Mouse (Mus musculus): Measurements from ENCODE around the gene Sv2a. TPM values are rescaled to one million over a fixed set of nuclear protein-coding genes. Genes with fewer than 3 reads are reported as not detected.
A peak's percentile ranks its signal among the peaks of the same experiment; 100 is the strongest.
"Not testable (repeated sequence)": the region's sequence is repeated elsewhere in the genome, so short reads cannot be mapped to it uniquely, and the experiment has no call there.

Gene Sv2a
- total and polyA plus RNA-seq, 2 experiments from 2014 or later: 136 to 151 TPM

GRCm38 (mm10) chr3:96168466-96169158 lies 12.3 kb upstream of the Sv2a start:
- H3K4me3 ChIP-seq (ENCODE audit: low read length): no peak overlapping the region
- no peak overlapping the region for H3K9ac ChIP-seq (replicated peaks; ENCODE audit: low read length)
- H3K27ac ChIP-seq: 0 out of 2 replicates have a peak overlapping the region, but pooled peaks have one; percentile 11
- ATAC-seq (no peak), DNase-seq (ENCODE audit: low spot score) (no peak)
- no peaks in the 10 kb centered on the region for H3K27me3 ChIP-seq (ENCODE audit: insufficient read depth, low read length)
- WGBS: 60% methylated on average over 12 of the region's 12 CpGs
- no peaks in the 10 kb centered on the region for H3K9me3 ChIP-seq (ENCODE audit: low read length)
- H3K4me1 ChIP-seq (ENCODE audit: insufficient read depth, low read length): peaks cover 11% of the 10 kb centered on the region
- peaks cover 4% of the 10 kb centered on the region; the same call in 1 of the 2 replicates for H3K36me3 ChIP-seq (ENCODE audit: insufficient read depth, low read length)
- H3K4me2 ChIP-seq (ENCODE audit: low read depth, low read length): no peak overlapping the region
- TF ChIP-seq CTCF (IDR thresholded peaks at IDR 0.05; ENCODE audit: low read depth): no peak

- H3K4me2 ChIP-seq (ENCODE audit: low read depth, low read length): no peak overlapping the region
- peaks cover 11% of the 10 kb centered on the region for H3K4me1 ChIP-seq (ENCODE audit: insufficient read depth, low read length)
- no peak overlapping the region for H3K4me3 ChIP-seq (ENCODE audit: low read length)
- H3K27ac ChIP-seq: 0 out of 2 replicates have a peak overlapping the region, but pooled peaks have one; percentile 99
- DNase-seq (ENCODE audit: low spot score): no peak
- H3K9ac ChIP-seq (replicated peaks; ENCODE audit: low read length): no peak overlapping the region
- H3K36me3 ChIP-seq (ENCODE audit: insufficient read depth, low read length): peaks cover 12% of the 10 kb centered on the region; the same call in 1 of the 2 replicates
- 92% methylated on average over 4 of the region's 4 CpGs for WGBS
- H3K27me3 ChIP-seq (ENCODE audit: insufficient read depth, low read length): no peaks in the 10 kb centered on the region
- TF ChIP-seq CTCF (IDR thresholded peaks at IDR 0.05; ENCODE audit: low read depth): no peak
- no peak for ATAC-seq
- H3K9me3 ChIP-seq (ENCODE audit: low read length): no peaks in the 10 kb centered on the region
These were observed 10.7 kb upstream of the Sv2a start for GRCm38 (mm10) chr3:96170276-96170675.

- peaks cover 17% of the 10 kb centered on the region for H3K36me3 ChIP-seq (ENCODE audit: insufficient read depth, low read length)
- H3K4me3 ChIP-seq (ENCODE audit: low read length): peak overlapping the region; percentile 95
- ATAC-seq (no peak), DNase-seq (ENCODE audit: low spot score) (no peak)
- H3K4me2 ChIP-seq (ENCODE audit: low read depth, low read length): peak overlapping the region; percentile 98
- H3K27me3 ChIP-seq (ENCODE audit: insufficient read depth, low read length): no peaks in the 10 kb centered on the region
- H3K27ac ChIP-seq: peak overlapping the region; percentile 99
- TF ChIP-seq CTCF (IDR thresholded peaks at IDR 0.05; ENCODE audit: low read depth): no peak
- no peaks in the 10 kb centered on the region for H3K9me3 ChIP-seq (ENCODE audit: low read length)
- H3K9ac ChIP-seq (replicated peaks; ENCODE audit: low read length): peak overlapping the region; percentile 89
- H3K4me1 ChIP-seq (ENCODE audit: insufficient read depth, low read length): peaks cover 11% of the 10 kb centered on the region
- WGBS: 74% methylated on average over 10 of the region's 10 CpGs
These were observed 9.9 kb upstream of the Sv2a start for GRCm38 (mm10) chr3:96170976-96171545.

- no peaks in the 10 kb centered on the region for H3K27me3 ChIP-seq (ENCODE audit: insufficient read depth, low read length)
- H3K4me3 ChIP-seq (ENCODE audit: low read length): peak overlapping the region; percentile 95
- H3K4me1 ChIP-seq (ENCODE audit: insufficient read depth, low read length): peaks cover 11% of the 10 kb centered on the region
- peak overlapping the region; percentile 98 for H3K4me2 ChIP-seq (ENCODE audit: low read depth, low read length)
- no peak for TF ChIP-seq CTCF (IDR thresholded peaks at IDR 0.05; ENCODE audit: low read depth)
- peak overlapping the region; percentile 99 for H3K27ac ChIP-seq
- peak overlapping the region; percentile 89 for H3K9ac ChIP-seq (replicated peaks; ENCODE audit: low read length)
- no peaks in the 10 kb centered on the region for H3K9me3 ChIP-seq (ENCODE audit: low read length)
- DNase-seq (ENCODE audit: low spot score): no peak
- H3K36me3 ChIP-seq (ENCODE audit: insufficient read depth, low read length): peaks cover 22% of the 10 kb centered on the region
- ATAC-seq: peak; percentile 10; the same call in 1 of the 2 replicates
- 21% methylated on average over 18 of the region's 18 CpGs for WGBS
These were observed 9.3 kb upstream of the Sv2a start for GRCm38 (mm10) chr3:96171583-96172196.

GRCm38 (mm10) chr3:96172197-96173178 lies 8.5 kb upstream of the Sv2a start, which contains the start of gene Sf3b4:
Gene Sf3b4, plus strand, starts transcription at chr3:96172332.
- no peaks in the 10 kb centered on the region for H3K9me3 ChIP-seq (ENCODE audit: low read length)
- TF ChIP-seq CTCF (IDR thresholded peaks at IDR 0.05; ENCODE audit: low read depth): no peak
- peaks cover 26% of the 10 kb centered on the region for H3K36me3 ChIP-seq (ENCODE audit: insufficient read depth, low read length)
- no peaks in the 10 kb centered on the region for H3K27me3 ChIP-seq (ENCODE audit: insufficient read depth, low read length)
- peaks cover 11% of the 10 kb centered on the region for H3K4me1 ChIP-seq (ENCODE audit: insufficient read depth, low read length)
- under 1% methylated on average over 54 of the region's 58 CpGs for WGBS
- peak within 1 kb of the TSS; percentile 99 for H3K27ac ChIP-seq
- peak within 1 kb of the TSS; percentile 89 for H3K9ac ChIP-seq (replicated peaks; ENCODE audit: low read length)
- DNase-seq (ENCODE audit: low spot score) (peak; percentile 95), ATAC-seq (peak; percentile 97)
- H3K4me2 ChIP-seq (ENCODE audit: low read depth, low read length): peak within 1 kb of the TSS; percentile 98
- peak within 1 kb of the TSS; percentile 95 for H3K4me3 ChIP-seq (ENCODE audit: low read length)

- peak overlapping the region; percentile 99; the same call in 1 of the 2 replicates for H3K27ac ChIP-seq
- 37% methylated on average over 7 of the region's 7 CpGs for WGBS
- peak overlapping the region; percentile 95 for H3K4me3 ChIP-seq (ENCODE audit: low read length)
- H3K4me1 ChIP-seq (ENCODE audit: insufficient read depth, low read length): peaks cover 11% of the 10 kb centered on the region
- H3K9me3 ChIP-seq (ENCODE audit: low read length): no peaks in the 10 kb centered on the region
- TF ChIP-seq CTCF (IDR thresholded peaks at IDR 0.05; ENCODE audit: low read depth): no peak
- H3K36me3 ChIP-seq (ENCODE audit: insufficient read depth, low read length): peaks cover 30% of the 10 kb centered on the region
- H3K9ac ChIP-seq (replicated peaks; ENCODE audit: low read length): peak overlapping the region; percentile 89
- H3K4me2 ChIP-seq (ENCODE audit: low read depth, low read length): peak overlapping the region; percentile 98
- no peaks in the 10 kb centered on the region for H3K27me3 ChIP-seq (ENCODE audit: insufficient read depth, low read length)
- ATAC-seq (no peak), DNase-seq (ENCODE audit: low spot score) (no peak)
These were observed 7.8 kb upstream of the Sv2a start for GRCm38 (mm10) chr3:96173185-96173584.

GRCm38 (mm10) chr3:96174042-96174441 lies 6.9 kb upstream of the Sv2a start:
- Histone ChIP-seq H3K4me1 (ENCODE audit: insufficient read depth, low read length) (peaks cover 11% of the 10 kb centered on the region), H3K36me3 (ENCODE audit: insufficient read depth, low read length) (peaks cover 32% of the 10 kb centered on the region)
- DNase-seq (ENCODE audit: low spot score); H3K4me3 ChIP-seq (ENCODE audit: low read length); H3K27ac ChIP-seq; H3K9me3 ChIP-seq (ENCODE audit: low read length); H3K4me2 ChIP-seq (ENCODE audit: low read depth, low read length); H3K9ac ChIP-seq (replicated peaks; ENCODE audit: low read length); ATAC-seq; H3K27me3 ChIP-seq (ENCODE audit: insufficient read depth, low read length): not testable (repeated sequence)
- 65% methylated on average over 4 of the region's 4 CpGs for WGBS

All from hindbrain, postnatal 0 days (tissue).